Mouse (Mus musculus) ES-Bruce4 (cell line): ENCODE data around the gene Bcl2l13.

Experiments used
- CTCF ChIP-seq: IDR thresholded peaks from one replicate; pipeline ENCODE4 v1.8.1; 2011; ENCODE audit warnings: low read depth, low read length
- POLR2A ChIP-seq: IDR thresholded peaks from one replicate; pipeline ENCODE4 v1.8.1; 2011; ENCODE audit warnings: low read length; ENCODE audit not compliant: insufficient read depth

DNA sequence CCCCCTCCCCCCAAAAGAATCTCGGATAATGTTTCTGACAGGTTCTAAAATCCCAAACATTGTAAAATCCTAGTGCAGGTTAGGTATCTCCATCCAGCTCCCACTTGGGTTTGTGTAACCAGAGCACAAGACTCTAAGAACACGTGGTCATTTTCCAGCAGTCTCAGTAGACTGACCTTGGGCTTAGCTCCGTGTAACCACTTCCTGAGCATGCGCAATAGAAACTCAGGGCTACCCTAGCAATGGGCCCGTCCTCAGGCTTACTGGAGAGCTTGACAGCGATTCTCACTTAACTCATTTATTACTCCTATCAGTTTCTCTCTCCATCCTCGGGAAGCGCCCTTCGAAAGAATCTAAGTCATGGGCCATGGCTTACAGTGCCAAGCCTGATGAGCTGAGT is 58.5 kb downstream of the Bcl2l13 start:
- TF ChIP-seq CTCF (no peak), POLR2A (no peak)
